Mouse (Mus musculus) olfactory bulb, adult 2 months (tissue): ENCODE measurements around the gene Xiap. TPM values are rescaled to one million over a fixed set of nuclear protein-coding genes. Genes with fewer than 3 reads are reported as not detected.
A peak's percentile ranks its signal among the peaks of the same experiment; 100 is the strongest.

Source experiments
- H3K27ac ChIP-seq: fragments of 200-500 bp; 2 replicates; pipeline ENCODE4 v1.5.1; 2012; ENCODE audit warnings: low read depth, low read length; ENCODE audit not compliant: insufficient read depth
- H3K4me1 ChIP-seq: fragments of 200-500 bp; 2 replicates; pipeline ENCODE4 v1.6.1; 2012; ENCODE audit warnings: low read length; ENCODE audit not compliant: control insufficient read depth, insufficient read depth
- H3K4me3 ChIP-seq: fragments of 200-500 bp; 2 replicates; pipeline ENCODE4 v1.5.1; 2012; ENCODE audit warnings: mild to moderate bottlenecking, low read depth, low read length, moderate library complexity; ENCODE audit not compliant: insufficient read depth
- CTCF ChIP-seq: fragments of 200-500 bp; IDR thresholded peaks from 2 replicates; pipeline ENCODE4 v1.5.1; 2012; ENCODE audit warnings: low read depth, mild to moderate bottlenecking, low read length, moderate library complexity; ENCODE audit not compliant: insufficient read depth
- POLR2A ChIP-seq: fragments of 200-500 bp; IDR thresholded peaks from 2 replicates; pipeline ENCODE4 v1.6.1; 2012; ENCODE audit warnings: mild to moderate bottlenecking, low read depth, low read length, moderate library complexity; ENCODE audit not compliant: insufficient read depth
- WGBS: fragments of 180-500 bp; shearing (Covaris S2); methylation state at CpG from one replicate; pipeline ENCODE4 v1.1.7; 2018; 5-methylcytosine and 5-hydroxymethylcytosine counted together
- polyA plus RNA-seq: library from polyadenylated mRNA; stranded (reverse); fragments of >200 nt; gene quantifications from 2 replicates; pipeline ENCODE4 v1.2.4, GENCODE M21; 2012; ENCODE audit warnings: low replicate concordance; ENCODE audit not compliant: missing spikeins, insufficient read depth, insufficient read length

The Xiap gene
- polyA plus RNA-seq, 1 experiment = 56.1 TPM

DNA sequence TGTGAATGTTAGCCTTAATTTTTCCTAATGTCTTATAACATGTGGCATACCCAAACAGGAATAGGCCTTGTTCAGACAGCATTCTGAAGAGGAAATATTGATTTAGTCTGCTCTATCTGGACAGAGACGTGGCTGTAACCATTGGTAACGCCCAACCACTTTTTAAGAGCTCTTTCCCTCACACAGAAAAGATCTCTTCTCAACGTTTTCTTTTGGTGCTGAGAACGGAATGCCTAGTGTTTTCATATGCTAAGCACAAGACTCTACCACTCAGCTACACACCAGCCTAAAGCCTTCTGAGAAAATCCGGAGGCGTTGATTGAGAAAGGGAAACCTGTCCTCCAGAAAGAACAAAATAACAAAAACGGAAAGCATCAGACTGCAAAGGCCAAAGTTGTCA is 25.6 kb upstream of the Xiap start:
- no peak overlapping the region for H3K27ac ChIP-seq
- TF ChIP-seq CTCF (no peak), POLR2A (no peak)
- 49% methylated on average over 7 of the region's 7 CpGs for WGBS
- no peaks in the 10 kb centered on the region for H3K4me1 ChIP-seq
- no peak overlapping the region for H3K4me3 ChIP-seq

DNA sequence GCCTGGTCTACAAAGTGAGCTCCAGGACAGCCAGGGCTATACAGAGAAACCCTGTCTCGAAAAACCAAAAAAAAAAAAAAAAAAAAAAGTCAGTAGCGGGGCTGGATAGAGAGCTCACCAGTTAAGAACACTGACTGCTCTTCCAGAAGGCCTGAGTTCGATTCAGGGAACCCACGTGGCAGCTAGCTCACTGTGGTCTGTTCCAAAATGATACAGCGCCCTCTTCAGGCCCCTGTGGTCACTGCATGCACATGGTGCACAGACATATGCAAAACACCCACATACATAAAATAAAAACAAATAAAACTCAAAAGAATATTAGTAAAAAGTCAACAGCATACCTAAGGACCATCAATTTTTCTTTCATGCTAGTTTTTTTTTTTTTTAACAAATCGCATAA is 20.0 kb upstream of the Xiap start:
- Histone ChIP-seq H3K4me3 (no peak overlapping the region), H3K27ac (no peak overlapping the region), H3K4me1 (no peaks in the 10 kb centered on the region)
- WGBS = 79% methylated on average over 5 of the region's 6 CpGs
- TF ChIP-seq POLR2A (no peak), CTCF (no peak)

DNA sequence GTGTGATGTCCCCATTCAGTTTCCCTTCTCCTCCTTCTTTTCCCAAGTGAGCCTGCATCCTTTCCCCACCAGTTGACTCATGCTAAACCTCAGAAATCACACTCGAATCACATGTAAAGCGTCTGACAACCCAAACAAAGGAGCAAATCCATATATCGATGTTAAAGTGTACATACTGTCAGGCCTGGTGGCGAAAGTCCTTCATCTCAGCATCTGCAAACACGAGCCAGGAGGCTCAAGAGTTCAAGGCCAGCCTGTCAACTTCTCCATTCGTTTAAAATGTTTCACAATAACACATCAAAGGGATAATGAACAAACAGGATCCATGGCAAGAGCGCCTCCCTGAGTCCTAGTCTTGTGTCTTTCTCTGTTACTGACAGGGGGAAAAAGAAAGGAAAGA is 14.5 kb upstream of the Xiap start:
- no peak overlapping the region for H3K27ac ChIP-seq
- WGBS = 86% methylated on average over 7 of the region's 7 CpGs
- no peaks in the 10 kb centered on the region for H3K4me1 ChIP-seq
- TF ChIP-seq POLR2A = no peak
- TF ChIP-seq CTCF = no peak
- H3K4me3 ChIP-seq = no peak overlapping the region

DNA sequence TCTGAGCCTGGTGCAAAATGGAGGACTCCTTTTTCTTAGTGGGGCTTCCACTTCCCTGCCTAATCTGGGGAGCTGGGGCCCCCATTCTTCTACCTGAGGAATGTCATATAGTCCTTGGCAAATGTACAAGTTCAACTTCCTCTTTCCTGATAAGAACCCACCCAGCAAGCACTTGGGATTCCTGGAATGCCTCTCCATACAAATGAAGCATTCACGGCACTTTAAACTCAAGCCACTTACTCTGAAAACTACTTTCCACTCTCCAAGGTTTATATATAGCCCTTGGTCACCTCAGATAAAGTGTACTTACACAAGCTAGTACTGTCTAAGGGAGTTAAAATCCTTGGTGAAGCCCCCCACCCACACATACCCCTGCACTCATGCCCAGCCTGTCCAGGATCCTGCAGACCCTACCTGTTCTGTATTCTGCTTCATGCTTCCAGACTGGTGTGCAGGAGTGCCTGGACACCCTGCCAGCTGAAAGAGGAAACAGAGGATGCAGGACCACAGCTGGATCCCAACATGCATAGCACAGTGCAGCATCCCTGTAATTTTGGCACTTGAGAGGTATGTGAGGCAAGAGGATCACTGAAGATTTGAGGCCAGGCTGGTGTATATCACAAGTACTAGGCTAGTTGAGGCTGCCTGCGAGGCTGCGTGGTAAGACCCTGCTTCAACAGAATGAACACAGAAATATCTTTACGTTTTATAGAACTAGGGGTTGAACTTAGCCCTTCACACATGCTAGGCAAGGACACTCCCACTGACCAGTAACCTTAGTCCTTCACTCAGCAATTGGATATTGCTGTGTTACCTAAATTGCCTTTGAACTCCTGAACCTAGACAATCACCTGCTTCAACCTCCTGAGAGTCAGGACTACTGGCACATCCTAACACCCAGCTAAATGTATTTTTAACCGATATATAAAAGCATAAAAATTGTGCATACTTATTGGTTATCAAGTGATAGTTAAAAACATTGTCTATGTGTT is 8.5 kb upstream of the Xiap start:
- Histone ChIP-seq H3K4me1 (no peaks in the 10 kb centered on the region), H3K4me3 (no peak overlapping the region), H3K27ac (no peak overlapping the region)
- 65% methylated on average over 5 of the region's 5 CpGs for WGBS
- TF ChIP-seq CTCF (no peak), POLR2A (no peak)

DNA sequence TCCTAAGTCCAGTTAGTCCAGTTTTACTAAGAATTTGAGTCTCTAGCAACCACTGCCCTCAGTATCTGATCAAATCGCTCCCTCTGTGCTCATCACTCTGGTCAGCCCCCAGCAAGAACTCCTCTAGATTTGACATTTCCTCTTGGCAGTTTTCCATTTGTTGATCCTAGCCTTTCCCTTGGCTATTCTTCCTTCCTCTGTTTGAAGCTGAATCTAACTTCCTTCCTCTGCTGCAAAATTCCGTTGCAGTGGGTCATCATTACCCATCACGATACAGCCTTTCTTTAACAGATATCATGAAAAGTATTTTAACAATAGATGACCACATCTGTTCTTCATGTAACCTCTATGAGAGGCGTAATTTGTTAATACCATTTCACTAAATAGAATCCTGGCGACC is 2.5 kb upstream of the Xiap start:
- TF ChIP-seq POLR2A = no peak
- no peak for TF ChIP-seq CTCF
- H3K27ac ChIP-seq = no peak overlapping the region
- H3K4me1 ChIP-seq = no peaks in the 10 kb centered on the region
- no peak overlapping the region for H3K4me3 ChIP-seq
- WGBS = 74% methylated on average over 5 of the region's 5 CpGs

DNA sequence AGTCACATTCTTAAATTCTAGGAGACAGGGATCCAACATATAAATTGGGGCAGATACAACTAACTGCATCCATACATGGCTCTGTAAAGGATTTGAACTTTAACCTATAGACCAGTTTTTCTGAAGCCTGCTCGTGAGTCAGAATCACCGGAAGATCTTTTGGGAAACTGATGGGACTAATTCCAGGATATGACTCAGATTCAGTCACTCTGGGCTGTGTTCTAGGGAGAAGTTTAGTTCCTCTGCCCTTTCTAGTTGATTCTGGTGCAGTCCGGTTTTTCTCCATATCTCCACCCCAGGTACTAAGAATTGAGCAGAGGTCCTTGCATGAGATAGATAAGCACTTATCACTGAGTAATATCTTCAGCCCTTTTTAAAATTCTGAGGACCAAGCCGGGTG is 1.6 kb upstream of the Xiap start:
- WGBS = 80% methylated on average over 4 of the region's 4 CpGs
- TF ChIP-seq POLR2A (no peak), CTCF (no peak)
- Histone ChIP-seq H3K27ac (no peak overlapping the region), H3K4me3 (no peak overlapping the region), H3K4me1 (no peaks in the 10 kb centered on the region)

DNA sequence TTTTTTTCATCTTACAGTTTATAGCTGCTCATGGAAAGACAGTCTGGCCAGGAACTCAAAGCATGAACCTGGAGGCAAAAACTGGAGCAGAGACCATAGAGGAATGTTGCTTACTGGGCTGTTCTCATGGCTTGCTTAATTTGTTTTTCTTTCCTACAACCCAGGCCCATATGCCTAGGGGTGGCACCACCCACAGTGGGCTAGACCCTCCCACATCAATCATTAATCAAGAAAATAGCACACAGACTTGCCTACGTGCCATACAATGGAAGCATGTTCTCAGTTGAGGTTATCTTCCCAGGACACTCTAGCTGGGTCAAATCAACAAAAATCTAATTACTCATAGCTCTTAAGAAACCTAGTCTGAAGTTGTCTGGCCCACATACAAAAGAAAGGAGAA is 4.1 kb downstream of the Xiap start:
- no peak for TF ChIP-seq POLR2A
- no peak for TF ChIP-seq CTCF
- WGBS = 82% methylated on average over 1 of the region's 1 CpGs
- Histone ChIP-seq H3K4me1 (no peaks in the 10 kb centered on the region), H3K4me3 (no peak overlapping the region), H3K27ac (no peak overlapping the region)

DNA sequence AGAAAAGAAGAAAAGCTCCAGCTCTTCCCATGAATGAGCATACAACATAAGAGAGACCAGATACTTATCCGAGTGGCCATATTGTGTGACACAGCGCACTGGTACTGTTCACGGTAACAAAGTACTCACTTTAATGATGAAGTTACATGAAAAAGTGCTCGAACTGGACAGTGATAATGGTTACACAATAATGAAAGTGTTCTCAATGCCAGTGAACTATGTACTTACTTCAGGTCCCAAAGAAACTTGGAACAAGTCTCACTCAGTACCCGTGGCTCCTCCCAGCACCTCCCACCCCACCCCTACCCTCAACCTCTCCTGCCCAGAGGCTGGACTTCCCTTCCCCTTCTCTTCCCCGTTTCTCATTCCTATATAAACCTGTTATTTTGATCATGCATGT is 5.6 kb downstream of the Xiap start:
- WGBS = 82% methylated on average over 6 of the region's 6 CpGs
- no peak overlapping the region for H3K4me3 ChIP-seq

DNA sequence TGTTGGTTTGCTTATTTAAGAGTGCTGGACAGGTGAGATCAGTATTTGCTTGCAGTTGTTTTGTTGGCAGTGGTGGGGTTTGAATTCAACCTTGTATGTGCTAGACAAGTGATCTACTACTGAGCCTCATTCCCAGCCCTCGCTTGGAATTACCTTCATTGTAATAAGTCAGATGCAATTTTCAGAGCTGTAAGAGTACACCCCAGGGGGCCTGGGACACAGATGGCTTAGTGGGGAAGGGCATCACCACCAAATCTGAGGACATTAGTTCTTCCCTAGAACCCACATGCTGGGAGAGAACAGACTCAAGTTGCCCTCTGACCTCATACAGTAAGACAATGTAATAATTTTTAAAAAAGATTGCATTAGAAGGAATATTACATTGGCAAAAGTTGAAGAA is 7.3 kb downstream of the Xiap start:
- Histone ChIP-seq H3K4me3 (no peak overlapping the region), H3K27ac (no peak overlapping the region), H3K4me1 (peaks cover 3% of the 10 kb centered on the region; the same call in 1 of the 2 replicates)
- whole genome bisulfite sequencing = 63% methylated on average over 1 of the region's 1 CpGs
- TF ChIP-seq POLR2A (no peak), CTCF (no peak)

More for the DNA sequence above, 5.6 kb downstream of the Xiap start:
- no peak for TF ChIP-seq CTCF
- no peak for TF ChIP-seq POLR2A
- Histone ChIP-seq H3K4me1 (no peaks in the 10 kb centered on the region), H3K27ac (no peak overlapping the region)

DNA sequence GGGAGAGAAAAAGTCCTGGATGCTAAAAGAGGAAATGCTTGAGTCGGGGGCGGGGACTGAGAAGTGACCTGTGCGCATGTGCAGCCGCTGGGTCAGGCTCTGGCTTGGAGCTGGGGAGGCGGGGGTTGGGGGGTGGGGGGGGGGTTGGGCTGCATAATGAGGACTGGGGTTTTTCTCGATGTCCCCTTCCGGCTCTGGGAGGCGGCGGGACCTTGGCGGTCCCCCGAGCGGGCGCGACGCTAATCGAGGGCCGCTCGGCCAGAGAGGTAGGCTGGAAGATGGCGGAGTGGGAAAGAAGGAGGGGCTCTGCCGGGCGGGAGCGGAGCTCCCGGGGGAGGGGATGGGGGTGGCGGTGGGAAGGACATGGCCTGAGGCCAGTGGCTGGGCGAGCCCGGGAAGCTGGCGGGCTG is 8.3 kb downstream of the Xiap start:
- peak overlapping the region; percentile 90; the same call in 1 of the 2 replicates for H3K27ac ChIP-seq
- H3K4me3 ChIP-seq = peak overlapping the region; percentile 72
- H3K4me1 ChIP-seq = peaks cover 3% of the 10 kb centered on the region; the same call in 1 of the 2 replicates
- TF ChIP-seq POLR2A (no peak), CTCF (no peak)
- WGBS = 17% methylated on average over 27 of the region's 27 CpGs
